Mouse (Mus musculus): ENCODE data around the gene Grm6. TPM values are rescaled to one million over a fixed set of nuclear protein-coding genes. Genes with fewer than 3 reads are reported as not detected.

Gene Grm6
- total RNA-seq (2021) (under 1 TPM in 1 of 2 experiments, not detected in 1; 0.07 TPM), polyA plus RNA-seq (2012; rRNA removed) (0.06 TPM in 1 of 2 replicates, not detected in the other)
- long read RNA-seq: 0 reads

- H3K27me3 ChIP-seq (ENCODE audit: control insufficient read depth, insufficient read depth, low read length): peaks cover 7% of the 10 kb centered on the region
- intact Hi-C loops (cut with DNase I): no loop called here
- H3K4me3 ChIP-seq: peak within 1 kb of the TSS; percentile 36
- no peaks in the 10 kb centered on the region for H3K79me2 ChIP-seq (replicated peaks; ENCODE audit: control insufficient read depth, insufficient read depth, low read length)
- 2% methylated on average over 11 of the region's 11 CpGs for WGBS
- no peak for DNase-seq
- no peak within 1 kb of the TSS for H3K27ac ChIP-seq
- no peaks in the 10 kb centered on the region for H3K36me3 ChIP-seq (ENCODE audit: control insufficient read depth, insufficient read depth, low read length)
- H3K9ac ChIP-seq (ENCODE audit: low read depth, low read length): no peak within 1 kb of the TSS
- TF ChIP-seq POLR2A (IDR thresholded peaks at IDR 0.05; ENCODE audit: insufficient read depth, low read depth, low read length) (no peak), CTCF (IDR thresholded peaks at IDR 0.05) (no peak), EP300 (IDR thresholded peaks at IDR 0.05; ENCODE audit: insufficient read depth, low read depth, low read length) (no peak)
- H3K4me1 ChIP-seq (ENCODE audit: control insufficient read depth, insufficient read depth, low read length): no peaks in the 10 kb centered on the region
Observed at GRCm38 (mm10) chr11:50850177-50850735, at the start of gene Grm6. Grm6 (plus strand) TSS chr11:50850685.

- 96% methylated on average over 4 of the region's 4 CpGs for WGBS
- Histone ChIP-seq H3K27me3 (ENCODE audit: control insufficient read depth, insufficient read depth, low read length) (no peaks in the 10 kb centered on the region), H3K9ac (ENCODE audit: low read depth, low read length) (no peak overlapping the region), H3K36me3 (ENCODE audit: control insufficient read depth, insufficient read depth, low read length) (no peaks in the 10 kb centered on the region), H3K79me2 (replicated peaks; ENCODE audit: control insufficient read depth, insufficient read depth, low read length) (no peaks in the 10 kb centered on the region), H3K27ac (no peak overlapping the region), H3K4me3 (no peak overlapping the region), H3K4me1 (ENCODE audit: control insufficient read depth, insufficient read depth, low read length) (no peaks in the 10 kb centered on the region)
- intact Hi-C loops (cut with DNase I): no loop called here
- no peak for DNase-seq
- TF ChIP-seq EP300 (IDR thresholded peaks at IDR 0.05; ENCODE audit: insufficient read depth, low read depth, low read length): no peak
- TF ChIP-seq POLR2A (IDR thresholded peaks at IDR 0.05; ENCODE audit: insufficient read depth, low read depth, low read length): no peak
- no peak for TF ChIP-seq CTCF (IDR thresholded peaks at IDR 0.05)
Observed at GRCm38 (mm10) chr11:50814233-50814632, 36.3 kb upstream of the Grm6 start.

- no peak overlapping the region for H3K27ac ChIP-seq
- H3K4me3 ChIP-seq: no peak overlapping the region
Observed at GRCm38 (mm10) chr11:50826214-50826613, 24.3 kb upstream of the Grm6 start.

GRCm38 (mm10) chr11:50827010-50827953 lies 23.2 kb upstream of the Grm6 start, which contains the start of gene Zfp354c:
Zfp354c (minus strand) TSS chr11:50827724.
- peak within 1 kb of the TSS; percentile 65 for H3K27ac ChIP-seq
- H3K4me3 ChIP-seq: peak within 1 kb of the TSS; percentile 79
- intact Hi-C loops (cut with DNase I): loop anchor here (2.0 to 5.0 kb wide), 3 partner anchors 60 to 232 kb away; partner anchors contain the start of genes Zfp2, Zfp354a and Zfp454
- TF ChIP-seq EP300 (IDR thresholded peaks at IDR 0.05; ENCODE audit: insufficient read depth, low read depth, low read length) (0 out of 2 replicates have a peak, but pooled peaks have one; percentile 18), CTCF (IDR thresholded peaks at IDR 0.05) (no peak), POLR2A (IDR thresholded peaks at IDR 0.05; ENCODE audit: insufficient read depth, low read depth, low read length) (peak; percentile 83)
- no peaks in the 10 kb centered on the region for H3K27me3 ChIP-seq (ENCODE audit: control insufficient read depth, insufficient read depth, low read length)
- peak; percentile 86 to 88 for DNase-seq
- peak within 1 kb of the TSS; percentile 87 for H3K9ac ChIP-seq (ENCODE audit: low read depth, low read length)
- no peaks in the 10 kb centered on the region for H3K36me3 ChIP-seq (ENCODE audit: control insufficient read depth, insufficient read depth, low read length)
- H3K4me1 ChIP-seq (ENCODE audit: control insufficient read depth, insufficient read depth, low read length): no peaks in the 10 kb centered on the region
- under 1% methylated on average over 45 of the region's 45 CpGs for WGBS
- H3K79me2 ChIP-seq (replicated peaks; ENCODE audit: control insufficient read depth, insufficient read depth, low read length): no peaks in the 10 kb centered on the region

More at GRCm38 (mm10) chr11:50826214-50826613, 24.3 kb upstream of the Grm6 start:
- intact Hi-C loops (cut with DNase I): loop anchor here (2.0 to 5.0 kb wide), 3 partner anchors 61 to 233 kb away; partner anchors contain the start of genes Zfp2, Zfp354a and Zfp454
- 36% methylated on average over 2 of the region's 2 CpGs for WGBS
- H3K79me2 ChIP-seq (replicated peaks; ENCODE audit: control insufficient read depth, insufficient read depth, low read length): no peaks in the 10 kb centered on the region
- no peaks in the 10 kb centered on the region for H3K4me1 ChIP-seq (ENCODE audit: control insufficient read depth, insufficient read depth, low read length)
- H3K27me3 ChIP-seq (ENCODE audit: control insufficient read depth, insufficient read depth, low read length): no peaks in the 10 kb centered on the region
- no peaks in the 10 kb centered on the region for H3K36me3 ChIP-seq (ENCODE audit: control insufficient read depth, insufficient read depth, low read length)
- TF ChIP-seq POLR2A (IDR thresholded peaks at IDR 0.05; ENCODE audit: insufficient read depth, low read depth, low read length) (no peak), CTCF (IDR thresholded peaks at IDR 0.05) (no peak), EP300 (IDR thresholded peaks at IDR 0.05; ENCODE audit: insufficient read depth, low read depth, low read length) (no peak)
- no peak overlapping the region for H3K9ac ChIP-seq (ENCODE audit: low read depth, low read length)
- DNase-seq: no peak

GRCm38 (mm10) chr11:50835727-50836126 lies 14.8 kb upstream of the Grm6 start:
- Histone ChIP-seq H3K79me2 (replicated peaks; ENCODE audit: control insufficient read depth, insufficient read depth, low read length) (no peaks in the 10 kb centered on the region), H3K27ac (no peak overlapping the region), H3K36me3 (ENCODE audit: control insufficient read depth, insufficient read depth, low read length) (no peaks in the 10 kb centered on the region), H3K4me1 (ENCODE audit: control insufficient read depth, insufficient read depth, low read length) (no peaks in the 10 kb centered on the region), H3K27me3 (ENCODE audit: control insufficient read depth, insufficient read depth, low read length) (no peaks in the 10 kb centered on the region; the same call in 1 of the 2 replicates), H3K4me3 (no peak overlapping the region), H3K9ac (ENCODE audit: low read depth, low read length) (no peak overlapping the region)
- intact Hi-C loops (cut with DNase I): no loop called here
- TF ChIP-seq EP300 (IDR thresholded peaks at IDR 0.05; ENCODE audit: insufficient read depth, low read depth, low read length) (no peak), POLR2A (IDR thresholded peaks at IDR 0.05; ENCODE audit: insufficient read depth, low read depth, low read length) (no peak), CTCF (IDR thresholded peaks at IDR 0.05) (no peak)
- DNase-seq: no peak
- 77% methylated on average over 4 of the region's 4 CpGs for WGBS
